Mouse (Mus musculus) stomach, embryonic 16.5 days (tissue): ENCODE measurements around the gene Nbeal1. TPM values are rescaled to one million over a fixed set of nuclear protein-coding genes. Genes with fewer than 3 reads are reported as not detected.

Experiments used
- ATAC-seq: fragments of 200-750 bp; cut with Nextera tagmentation; 2 replicates; pipeline ENCODE4 v1.8.0; 2017; ENCODE audit warnings: moderate number of reproducible peaks, moderate TSS enrichment; ENCODE audit not compliant: insufficient read depth, low FRiP score
- H3K27ac ChIP-seq: fragments of 300-500 bp; sonication (generic); 2 replicates; pipeline ENCODE4 v1.5.1; 2014; ENCODE audit warnings: low read length
- H3K27me3 ChIP-seq: fragments of 300-500 bp; sonication (generic); 2 replicates; pipeline ENCODE4 v1.6.1; 2014; ENCODE audit warnings: low read length, control low read depth, mixed read lengths; ENCODE audit not compliant: control insufficient read depth, insufficient read depth
- H3K36me3 ChIP-seq: fragments of 300-500 bp; sonication (generic); 2 replicates; pipeline ENCODE4 v1.6.1; 2014; ENCODE audit warnings: low read length; ENCODE audit not compliant: control insufficient read depth, insufficient read depth
- H3K4me1 ChIP-seq: fragments of 300-500 bp; sonication (generic); 2 replicates; pipeline ENCODE4 v1.6.1; 2014; ENCODE audit warnings: low read length, control low read depth, mixed read lengths; ENCODE audit not compliant: control insufficient read depth, insufficient read depth
- H3K4me2 ChIP-seq: fragments of 300-500 bp; sonication (generic); 2 replicates; pipeline ENCODE4 v1.6.1; 2014; ENCODE audit warnings: low read depth, low read length, mixed read lengths
- H3K4me3 ChIP-seq: fragments of 300-500 bp; sonication (generic); replicated peaks from 2 replicates; pipeline ENCODE4 v1.5.1; 2014; ENCODE audit warnings: mild to moderate bottlenecking, low read length
- H3K9ac ChIP-seq: fragments of 300-500 bp; sonication (generic); 2 replicates; pipeline ENCODE4 v1.6.1; 2014; ENCODE audit warnings: low read length
- H3K9me3 ChIP-seq: fragments of 300-500 bp; sonication (generic); replicated peaks from 2 replicates; pipeline ENCODE4 v1.6.1; 2016; ENCODE audit warnings: low read length, control low read depth; ENCODE audit not compliant: control insufficient read depth
- WGBS: fragments of 180-500 bp; shearing (Covaris S2); extraction: QIAGEN DNeasy Blood & Tissue Kit; methylation state at CpG from one replicate; pipeline ENCODE4 v1.1.7; 2014; 5-methylcytosine and 5-hydroxymethylcytosine counted together
- polyA plus RNA-seq: library from polyadenylated mRNA; unstranded; fragments of >200 nt; fragmentation: Nextera tagmentation; extraction: Ambion mirVana; gene quantifications from 2 replicates; pipeline ENCODE4 v1.2.1, GENCODE M21; 2015

Nbeal1 gene
- polyA plus RNA-seq, 1 experiment from 2014 or later = 7.8 TPM

GRCm38 (mm10) chr1:60376556-60376955, 196.2 kb downstream of the Nbeal1 start:
- H3K27ac ChIP-seq = no peak overlapping the region
- H3K27me3 ChIP-seq = no peaks in the 10 kb centered on the region
- no peak overlapping the region for H3K9ac ChIP-seq
- no peaks in the 10 kb centered on the region for H3K4me1 ChIP-seq
- 88% methylated on average over 1 of the region's 1 CpGs for WGBS
- no peak for ATAC-seq
- no peak overlapping the region for H3K4me2 ChIP-seq
- no peak overlapping the region for H3K4me3 ChIP-seq
- no peaks in the 10 kb centered on the region for H3K9me3 ChIP-seq
- peaks cover 8% of the 10 kb centered on the region; the same call in 1 of the 2 replicates for H3K36me3 ChIP-seq

GRCm38 (mm10) chr1:60381910-60382309, 201.5 kb downstream of the Nbeal1 start:
- Histone ChIP-seq H3K4me1 (no peaks in the 10 kb centered on the region), H3K9ac (no peak overlapping the region), H3K4me2 (no peak overlapping the region), H3K36me3 (peaks cover 8% of the 10 kb centered on the region), H3K27me3 (no peaks in the 10 kb centered on the region), H3K27ac (no peak overlapping the region), H3K4me3 (no peak overlapping the region), H3K9me3 (no peaks in the 10 kb centered on the region)
- 95% methylated on average over 3 of the region's 3 CpGs for WGBS
- no peak for ATAC-seq

Other genes starting within 250 kb of the Nbeal1 start
- 1.00 and 1.3 TPM in 2 replicates for gene Ica1l, start 137.4 kb upstream of the Nbeal1 start, polyA plus RNA-seq
- 5.2 and 5.7 TPM in 2 replicates for gene Carf, start 82.4 kb upstream of the Nbeal1 start, polyA plus RNA-seq
- 41.6 and 42.2 TPM in 2 replicates for gene Wdr12, start 82.0 kb upstream of the Nbeal1 start, polyA plus RNA-seq
- gene Cyp20a1, start 162.7 kb downstream of the Nbeal1 start, polyA plus RNA-seq = 22.2 and 24.1 TPM in 2 replicates
- 16.2 and 16.3 TPM in 2 replicates for gene Abi2, start 229.0 kb downstream of the Nbeal1 start, polyA plus RNA-seq